In the genomic region with DNA sequence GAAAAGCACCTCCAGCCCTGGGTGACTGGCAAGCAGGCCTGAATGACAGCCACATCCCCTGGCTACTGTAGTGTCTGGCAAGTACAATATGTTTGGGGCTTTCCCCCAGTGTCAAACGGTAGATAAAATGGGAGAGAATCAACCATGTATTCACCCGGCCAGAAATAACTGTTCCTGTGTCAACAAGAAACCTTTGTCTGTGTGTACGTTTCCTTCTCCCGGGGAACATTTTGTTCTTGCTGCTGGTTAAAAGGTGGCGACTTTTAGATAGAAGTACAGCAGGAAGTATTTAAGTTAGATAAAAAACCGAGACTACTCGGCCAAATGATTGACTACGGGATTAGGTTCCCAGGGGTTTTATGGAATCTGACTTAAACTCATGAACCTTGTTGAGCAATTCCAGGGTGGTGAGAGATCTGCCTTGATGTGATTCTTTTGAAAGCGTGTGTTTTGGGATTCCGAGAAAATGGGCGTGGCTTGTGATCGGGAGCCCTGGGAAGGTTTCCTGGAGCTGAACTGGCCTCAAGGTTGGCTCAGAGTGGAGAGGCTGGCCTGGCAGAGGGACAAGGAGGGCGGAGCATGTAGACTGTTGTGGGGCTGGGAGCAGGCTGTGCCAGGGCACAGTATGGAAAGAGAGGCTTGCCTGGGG, we compare ENCODE assay signal across 8 mouse cellular contexts. TPM values are rescaled to one million over a fixed set of nuclear protein-coding genes. Genes with fewer than 3 reads are reported as not detected.
DNase-seq lines count a peak whose midpoint lies in the region; ATAC-seq and TF ChIP-seq lines count a peak whose summit lies in the region.

No protein-coding gene starts in this region.

- no peaks in the 10 kb centered on the region for H3K4me1 ChIP-seq in cortical plate, adult 2 months (ENCODE audit: control insufficient read depth, insufficient read depth, low read length)
- H3K4me1 ChIP-seq in liver, postnatal 0 days (ENCODE audit: insufficient read depth) = peaks cover 24% of the 10 kb centered on the region
- H3K4me1 ChIP-seq in stomach, postnatal 0 days (replicated peaks; ENCODE audit: control insufficient read depth, insufficient read depth) = peaks cover 8% of the 10 kb centered on the region; the same call in 1 of the 2 replicates

- H3K79me2 ChIP-seq in C2C12 (ENCODE audit: control insufficient read depth, insufficient read depth) = no peaks in the 10 kb centered on the region

- H3K4me2 ChIP-seq in liver, postnatal 0 days (ENCODE audit: low read depth, low read length) = peak overlapping the region; percentile 60
- H3K4me2 ChIP-seq in stomach, postnatal 0 days (replicated peaks; ENCODE audit: low read depth) = peak overlapping the region; percentile 32; the same call in 1 of the 2 replicates

- H3K9me3 ChIP-seq in liver, postnatal 0 days (ENCODE audit: low read length) = no peaks in the 10 kb centered on the region
- H3K9me3 ChIP-seq in stomach, postnatal 0 days (ENCODE audit: control insufficient read depth, low read length) = no peaks in the 10 kb centered on the region

- TF ChIP-seq CTCF in C2C12 (IDR thresholded peaks at IDR 0.05; ENCODE audit: control insufficient read depth, insufficient read depth, insufficient read length) = no peak
- no peak for TF ChIP-seq CTCF in cortical plate, adult 2 months (IDR thresholded peaks at IDR 0.05; ENCODE audit: extremely low read depth, insufficient read depth, low read length)
- TF ChIP-seq CTCF in liver, postnatal 0 days (IDR thresholded peaks at IDR 0.05; ENCODE audit: low read depth) = no peak
- no peak for TF ChIP-seq CTCF in stomach, postnatal 0 days (IDR thresholded peaks at IDR 0.05; ENCODE audit: low read depth)

- peak; percentile 97 for DNase-seq in NIH3T3 (ENCODE audit: low read depth)
- peak; percentile 99 for DNase-seq in heart, adult 11 months
- peak; percentile 80 for DNase-seq in kidney, adult 11 months
- DNase-seq in liver, postnatal 0 days = peak; percentile 85
- DNase-seq in stomach, postnatal 0 days (ENCODE audit: low spot score) = peak; percentile 96

- no peaks in the 10 kb centered on the region for H3K79me3 ChIP-seq in C2C12 (ENCODE audit: low read depth)

- ATAC-seq in liver, postnatal 0 days = peak; percentile 57
- ATAC-seq in stomach, postnatal 0 days (ENCODE audit: low FRiP score, low TSS enrichment) = peak; percentile 93
- ATAC-seq in granulocyte monocyte progenitor cell, adult 5-6 weeks (replicated peaks; ENCODE audit: poor library complexity, severe bottlenecking) = no peak

- no peak overlapping the region for H3ac ChIP-seq in C2C12 (ENCODE audit: control insufficient read depth, insufficient read length, low read depth)

- H3K9ac ChIP-seq in liver, postnatal 0 days (replicated peaks) = peak overlapping the region; percentile 18; the same call in 1 of the 2 replicates
- H3K9ac ChIP-seq in stomach, postnatal 0 days (ENCODE audit: low read length) = 0 out of 2 replicates have a peak overlapping the region, but pooled peaks have one; percentile 1

- H3K27me3 ChIP-seq in C2C12 (ENCODE audit: control insufficient read depth, insufficient read depth, insufficient read length) = no peaks in the 10 kb centered on the region
- H3K27me3 ChIP-seq in liver, postnatal 0 days (ENCODE audit: insufficient read depth, low read length) = no peaks in the 10 kb centered on the region
- no peaks in the 10 kb centered on the region for H3K27me3 ChIP-seq in stomach, postnatal 0 days (ENCODE audit: control insufficient read depth, insufficient read depth, low read length)

- H3K27ac ChIP-seq in cortical plate, adult 2 months (ENCODE audit: insufficient read depth, low read length) = 0 out of 2 replicates have a peak overlapping the region, but pooled peaks have one; percentile 15
- peak overlapping the region; percentile 69 for H3K27ac ChIP-seq in liver, postnatal 0 days (ENCODE audit: low read depth)
- peak overlapping the region; percentile 94 for H3K27ac ChIP-seq in stomach, postnatal 0 days (replicated peaks)

- no peak for TF ChIP-seq POLR2A in cortical plate, adult 2 months (IDR thresholded peaks at IDR 0.05; ENCODE audit: extremely low read depth, insufficient read depth, low read length)

- H3K36me3 ChIP-seq in C2C12 (ENCODE audit: control insufficient read depth, insufficient read depth) = no peaks in the 10 kb centered on the region
- no peaks in the 10 kb centered on the region for H3K36me3 ChIP-seq in liver, postnatal 0 days (replicated peaks; ENCODE audit: insufficient read depth, low read length)
- H3K36me3 ChIP-seq in stomach, postnatal 0 days (ENCODE audit: control insufficient read depth, insufficient read depth, low read length) = no peaks in the 10 kb centered on the region

- WGBS in liver, postnatal 0 days (ENCODE audit: insufficient replicate concordance) = 17% methylated on average over 13 of the region's 13 CpGs
- 15% methylated on average over 13 of the region's 13 CpGs for WGBS in stomach, postnatal 0 days

- no peak overlapping the region for H3K4me3 ChIP-seq in C2C12 (ENCODE audit: insufficient read depth, poor library complexity, severe bottlenecking)
- H3K4me3 ChIP-seq in cortical plate, adult 2 months (ENCODE audit: insufficient read depth, low read length) = no peak overlapping the region
- H3K4me3 ChIP-seq in liver, postnatal 0 days (ENCODE audit: low read depth, low read length) = peak overlapping the region; percentile 32
- peak overlapping the region; percentile 3; the same call in 1 of the 2 replicates for H3K4me3 ChIP-seq in stomach, postnatal 0 days (ENCODE audit: low read depth, low read length)

- peak; percentile 96 for TF ChIP-seq EP300 in liver, postnatal 0 days (IDR thresholded peaks at IDR 0.05; ENCODE audit: low read depth)
- peak; percentile 98 for TF ChIP-seq EP300 in stomach, postnatal 0 days (optimal IDR thresholded peaks at IDR 0.05)

TF ChIP-seq in C2C12, 6 proteins besides CTCF, POLR2A, EP300 and RAD21:
- TF ChIP-seq FOSL1 (IDR thresholded peaks at IDR 0.05; ENCODE audit: insufficient read depth, low read length, poor library complexity, severe bottlenecking) (no peak), CEBPB (IDR thresholded peaks at IDR 0.05; ENCODE audit: low read depth) (peak; percentile 19)

RNA-seq across cellular contexts. Expression of gene Nufip1, which starts 39.0 kb away (rescaled TPM):
- 8.1 TPM for polyA plus RNA-seq in C2C12 (2012; fragmentation: generic; extraction: Trizol)
- 6.4 and 6.9 TPM in 2 replicates for polyA plus RNA-seq in cortical plate, adult 2 months (2012; rRNA removed)
- polyA plus RNA-seq in liver, postnatal 0 days (2015; fragmentation: Nextera tagmentation; extraction: Ambion mirVana) = 4.7 and 5.1 TPM in 2 replicates
- polyA plus RNA-seq in stomach, postnatal 0 days (2015; fragmentation: Nextera tagmentation; extraction: Ambion mirVana) = 7.2 and 7.3 TPM in 2 replicates
- total RNA-seq in granulocyte monocyte progenitor cell, adult 5-6 weeks (2014; fragmentation: Nextera tagmentation) = 14.1 and 20.3 TPM in 2 replicates
- total RNA-seq in granulocyte monocyte progenitor cell, adult 5-6 weeks (2017) = 24.8 and 29.9 TPM in 2 replicates

RNA-seq across cellular contexts. Expression of gene Gpalpp1, which starts 39.1 kb away (rescaled TPM):
- 4.7 TPM for polyA plus RNA-seq in C2C12 (2012; fragmentation: generic; extraction: Trizol)
- 13.6 TPM in 2 replicates for polyA plus RNA-seq in cortical plate, adult 2 months (2012; rRNA removed)
- polyA plus RNA-seq in liver, postnatal 0 days (2015; fragmentation: Nextera tagmentation; extraction: Ambion mirVana) = 2.6 and 3.2 TPM in 2 replicates
- 6.3 and 6.4 TPM in 2 replicates for polyA plus RNA-seq in stomach, postnatal 0 days (2015; fragmentation: Nextera tagmentation; extraction: Ambion mirVana)
- total RNA-seq in granulocyte monocyte progenitor cell, adult 5-6 weeks (2014; fragmentation: Nextera tagmentation) = 20.4 and 22.4 TPM in 2 replicates
- 31.5 and 35.1 TPM in 2 replicates for total RNA-seq in granulocyte monocyte progenitor cell, adult 5-6 weeks (2017)

Comparison
In these comparisons a context has a peak if more than half of its experiments do, and no peak if none do; other contexts are left out.
1. H3K4me3 ChIP-seq: peak in liver, postnatal 0 days (single experiment) and stomach, postnatal 0 days (single experiment); none in C2C12 (single experiment) and cortical plate, adult 2 months (single experiment).
2. H3K27ac ChIP-seq: peak in every context shown above with its lines; median percentile 94 in stomach, postnatal 0 days; 69 in liver, postnatal 0 days; 15 in cortical plate, adult 2 months.
3. Peak in every context shown above with its lines, with median percentiles within 50 percentile points of each other: DNase-seq.